Mouse (Mus musculus) neural tube, embryonic 14.5 days (tissue): ENCODE results near the gene 6030445D17Rik. TPM values are rescaled to one million over a fixed set of nuclear protein-coding genes. Genes with fewer than 3 reads are reported as not detected.

ENCODE experiments used
- ATAC-seq: fragments of 200-750 bp; cut with Nextera tagmentation; 2 replicates; pipeline ENCODE4 v1.8.0; 2017; ENCODE audit warnings: low read depth, mild to moderate bottlenecking, moderate TSS enrichment, moderate library complexity
- H3K27ac ChIP-seq: fragments of 300-500 bp; sonication (generic); 2 replicates; pipeline ENCODE4 v1.5.1; 2014; ENCODE audit warnings: low read depth, mild to moderate bottlenecking, control low read depth, low read length, moderate library complexity, mixed read lengths
- H3K27me3 ChIP-seq: fragments of 300-500 bp; sonication (generic); 2 replicates; pipeline ENCODE4 v1.6.1; 2014; ENCODE audit warnings: low read length; ENCODE audit not compliant: control insufficient read depth, insufficient read depth
- H3K36me3 ChIP-seq: fragments of 300-500 bp; sonication (generic); 2 replicates; pipeline ENCODE4 v1.6.1; 2014; ENCODE audit warnings: low read length, mixed read lengths; ENCODE audit not compliant: control insufficient read depth, insufficient read depth
- H3K4me1 ChIP-seq: fragments of 300-500 bp; sonication (generic); 2 replicates; pipeline ENCODE4 v1.6.1; 2014; ENCODE audit warnings: low read length; ENCODE audit not compliant: control insufficient read depth, insufficient read depth
- H3K4me2 ChIP-seq: fragments of 300-500 bp; sonication (generic); 2 replicates; pipeline ENCODE4 v1.6.1; 2014; ENCODE audit warnings: mild to moderate bottlenecking, low read depth, low read length, control low read depth
- H3K4me3 ChIP-seq: fragments of 300-500 bp; sonication (generic); 2 replicates; pipeline ENCODE4 v1.5.1; 2014; ENCODE audit warnings: low read depth, low read length, control low read depth, mixed read lengths
- H3K9ac ChIP-seq: fragments of 300-500 bp; sonication (generic); replicated peaks from 2 replicates; pipeline ENCODE4 v1.6.1; 2014; ENCODE audit warnings: low read depth, mild to moderate bottlenecking, control low read depth, low read length, mixed read lengths
- H3K9me3 ChIP-seq: fragments of 300-500 bp; sonication (generic); 2 replicates; pipeline ENCODE4 v1.6.1; 2016; ENCODE audit warnings: low read length; ENCODE audit not compliant: control insufficient read depth
- WGBS: fragments of 180-500 bp; shearing (Covaris S2); extraction: QIAGEN DNeasy Blood & Tissue Kit; methylation state at CpG from one replicate; pipeline ENCODE4 v1.1.7; 2014; 5-methylcytosine and 5-hydroxymethylcytosine counted together
- polyA plus RNA-seq: library from polyadenylated mRNA; unstranded; fragments of >200 nt; fragmentation: Nextera tagmentation; extraction: Ambion mirVana; gene quantifications from 2 replicates; pipeline ENCODE4 v1.2.1, GENCODE M21; 2014

The 6030445D17Rik gene
- 0.45 and 0.50 TPM in 2 replicates for polyA plus RNA-seq

DNA sequence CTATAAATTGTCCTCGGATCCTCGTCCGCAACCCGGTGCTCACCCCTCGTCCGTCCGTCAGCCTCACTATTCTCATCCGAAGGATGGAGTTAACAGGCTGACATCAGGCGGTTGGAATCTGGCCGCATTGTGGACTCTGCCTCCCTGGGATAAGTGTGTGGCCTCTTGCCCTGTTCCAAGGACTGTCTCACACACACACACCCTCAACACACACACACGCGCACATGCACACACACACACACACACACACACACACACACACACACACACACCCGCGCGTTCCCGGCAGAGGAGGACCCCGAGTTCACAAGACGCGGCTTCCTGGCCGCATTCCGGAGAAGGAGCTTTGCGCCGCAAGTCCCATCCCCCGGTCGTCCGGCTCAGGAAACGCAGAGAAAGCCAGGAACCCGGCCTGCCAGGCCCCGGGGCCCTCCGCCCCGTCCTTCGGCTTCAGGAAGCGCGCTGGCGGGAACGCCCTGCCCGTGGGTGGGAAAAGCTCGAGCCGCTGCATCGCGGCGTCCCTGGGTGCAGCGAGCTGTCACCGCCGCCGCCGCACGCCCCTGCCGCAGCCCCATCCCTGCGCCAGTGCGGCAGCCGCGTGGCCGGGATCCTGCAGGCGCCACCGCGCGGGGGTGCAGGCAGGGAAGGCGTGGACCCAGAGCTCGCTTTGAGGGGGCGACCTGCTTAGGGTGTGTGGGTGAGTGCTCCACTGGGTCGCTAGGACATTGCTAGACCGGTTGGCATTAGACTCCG, at the start of gene 6030445D17Rik:
Gene 6030445D17Rik (plus strand): TSS at position 165 of the 753 bp plus-strand sequence.
- under 1% methylated on average over 60 of the region's 64 CpGs for WGBS
- peak within 1 kb of the TSS; percentile 90 for H3K4me2 ChIP-seq
- no peaks in the 10 kb centered on the region for H3K36me3 ChIP-seq
- H3K4me1 ChIP-seq = no peaks in the 10 kb centered on the region
- no peaks in the 10 kb centered on the region for H3K9me3 ChIP-seq
- peak within 1 kb of the TSS; percentile 78 for H3K9ac ChIP-seq
- ATAC-seq = peak; percentile 80; the same call in 1 of the 2 replicates
- H3K4me3 ChIP-seq = peak within 1 kb of the TSS; percentile 64
- peaks cover 7% of the 10 kb centered on the region for H3K27me3 ChIP-seq
- H3K27ac ChIP-seq = peak within 1 kb of the TSS; percentile 62; the same call in 1 of the 2 replicates

- no peak overlapping the region for H3K27ac ChIP-seq
- H3K4me3 ChIP-seq = no peak overlapping the region
- H3K36me3 ChIP-seq = no peaks in the 10 kb centered on the region
- no peak overlapping the region for H3K9ac ChIP-seq
- H3K27me3 ChIP-seq = no peaks in the 10 kb centered on the region
- 88% methylated on average over 9 of the region's 9 CpGs for WGBS
- H3K4me1 ChIP-seq = 0 out of 2 replicates have a peak, but pooled peaks cover 3% of the 10 kb centered on the region
- no peak for ATAC-seq
- H3K9me3 ChIP-seq = no peaks in the 10 kb centered on the region
- no peak overlapping the region for H3K4me2 ChIP-seq
Observed at GRCm38 (mm10) chr4:136415477-136415876, 46.6 kb upstream of the 6030445D17Rik start.

DNA sequence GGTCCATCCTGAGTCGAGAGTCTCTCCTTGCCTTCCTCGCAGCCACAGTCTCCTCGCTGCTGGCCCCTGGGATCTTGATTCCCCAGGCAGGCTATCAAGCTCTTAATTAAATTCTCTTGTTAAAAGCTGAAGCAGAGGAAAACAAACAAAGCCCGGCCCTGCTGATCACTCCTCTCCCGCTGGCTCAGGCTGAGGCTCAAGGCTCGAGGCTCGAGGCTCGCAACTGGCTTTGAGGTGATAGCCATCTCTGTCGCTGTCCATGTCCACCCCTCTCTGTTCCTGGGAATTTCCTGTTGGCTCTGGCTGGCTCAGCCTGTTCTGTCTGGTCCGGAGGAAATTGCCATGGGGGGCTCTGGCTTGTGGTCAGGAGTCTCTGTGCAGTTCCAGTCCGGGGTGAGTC, 43.1 kb upstream of the 6030445D17Rik start:
- no peak overlapping the region for H3K9ac ChIP-seq
- H3K4me3 ChIP-seq = no peak overlapping the region
- H3K9me3 ChIP-seq = no peaks in the 10 kb centered on the region
- H3K36me3 ChIP-seq = no peaks in the 10 kb centered on the region
- no peak for ATAC-seq
- peaks cover under 1% of the 10 kb centered on the region; the same call in 1 of the 2 replicates for H3K4me1 ChIP-seq
- no peaks in the 10 kb centered on the region for H3K27me3 ChIP-seq
- no peak overlapping the region for H3K4me2 ChIP-seq
- WGBS = 17% methylated on average over 11 of the region's 11 CpGs
- no peak overlapping the region for H3K27ac ChIP-seq

- H3K9me3 ChIP-seq = no peaks in the 10 kb centered on the region
- WGBS = 76% methylated on average over 6 of the region's 6 CpGs
- H3K4me3 ChIP-seq = no peak overlapping the region
- no peaks in the 10 kb centered on the region for H3K36me3 ChIP-seq
- no peak overlapping the region for H3K27ac ChIP-seq
- no peak for ATAC-seq
- peaks cover 2% of the 10 kb centered on the region; the same call in 1 of the 2 replicates for H3K27me3 ChIP-seq
- H3K4me1 ChIP-seq = peaks cover 4% of the 10 kb centered on the region; the same call in 1 of the 2 replicates
- no peak overlapping the region for H3K9ac ChIP-seq
- H3K4me2 ChIP-seq = no peak overlapping the region
Observed at GRCm38 (mm10) chr4:136419386-136419785, 42.7 kb upstream of the 6030445D17Rik start.

DNA sequence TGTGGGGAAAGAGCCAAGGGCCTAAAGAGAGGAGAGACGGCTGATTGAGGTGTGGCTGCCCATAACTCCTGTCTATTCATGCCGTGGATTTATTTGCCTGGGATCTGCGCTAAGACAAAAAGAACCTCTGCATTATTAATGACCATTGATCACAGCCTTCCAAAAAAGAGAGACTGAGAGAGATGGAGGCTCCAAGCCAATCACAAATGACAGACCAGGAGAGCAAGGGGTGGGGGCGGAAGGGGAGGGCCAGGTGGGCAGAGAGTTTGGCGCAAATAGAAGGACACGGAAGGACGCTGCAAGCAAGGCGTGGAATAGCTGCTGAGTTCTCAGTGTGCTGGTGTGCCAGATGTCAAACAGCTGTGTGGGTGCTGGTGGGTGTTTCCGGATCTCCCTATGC, 38.8 kb upstream of the 6030445D17Rik start, which contains the start of gene Htr1d:
Gene Htr1d (plus strand): TSS at position 301 of the 400 bp plus-strand sequence.
- peak within 1 kb of the TSS; percentile 83 for H3K4me2 ChIP-seq
- H3K9me3 ChIP-seq = no peaks in the 10 kb centered on the region
- peak within 1 kb of the TSS; percentile 66 for H3K9ac ChIP-seq
- 54% methylated on average over 9 of the region's 9 CpGs for WGBS
- H3K27ac ChIP-seq = no peak within 1 kb of the TSS
- ATAC-seq = no peak
- no peaks in the 10 kb centered on the region for H3K36me3 ChIP-seq
- peaks cover 11% of the 10 kb centered on the region; the same call in 1 of the 2 replicates for H3K27me3 ChIP-seq
- peaks cover 8% of the 10 kb centered on the region; the same call in 1 of the 2 replicates for H3K4me1 ChIP-seq
- peak within 1 kb of the TSS; percentile 44 for H3K4me3 ChIP-seq

DNA sequence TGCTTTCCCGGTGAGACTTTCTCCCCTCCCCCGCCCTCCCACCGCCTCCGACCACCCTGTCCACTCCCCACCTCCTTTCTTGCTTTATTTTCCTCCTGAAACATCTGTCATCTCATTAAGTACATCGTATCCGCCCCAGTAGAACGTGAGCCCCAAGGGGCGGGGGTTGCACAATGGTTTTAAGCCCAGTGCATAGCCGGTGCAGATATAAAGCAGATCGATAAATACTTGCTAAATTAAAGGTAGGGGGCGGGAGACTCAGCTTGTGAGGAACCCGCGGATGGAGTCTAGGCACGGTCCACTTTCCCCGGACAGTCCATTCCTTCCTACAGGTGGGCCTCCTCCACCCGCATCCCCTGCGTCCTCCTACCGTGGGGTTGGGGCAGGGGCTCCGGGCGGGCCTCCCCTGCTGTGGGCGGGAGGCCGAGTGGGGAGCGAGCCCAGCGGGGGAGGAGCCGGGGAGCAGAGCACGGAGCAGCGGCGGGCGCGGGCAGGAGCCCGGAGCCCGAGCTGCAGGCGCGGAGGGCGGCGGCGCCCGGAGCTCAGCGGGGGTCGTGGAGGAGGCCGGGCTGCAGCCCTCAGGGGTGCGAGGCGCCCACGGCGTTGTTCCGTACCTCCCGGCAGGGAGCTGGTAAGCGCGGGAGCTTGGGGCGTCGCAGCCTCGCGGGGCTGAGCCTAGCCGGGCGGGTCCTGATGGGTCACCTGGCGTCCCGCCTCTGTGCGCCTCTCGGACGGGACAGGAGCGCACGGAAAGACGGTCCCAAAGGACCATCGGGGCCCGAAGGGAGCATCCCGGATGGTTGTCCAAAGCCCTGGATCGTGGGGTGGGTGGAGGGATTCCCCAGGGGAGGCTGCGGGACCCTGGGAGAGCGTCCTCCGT, 37.7 kb upstream of the 6030445D17Rik start:
- Histone ChIP-seq H3K27me3 (peaks cover 11% of the 10 kb centered on the region; the same call in 1 of the 2 replicates), H3K36me3 (no peaks in the 10 kb centered on the region), H3K4me3 (peak overlapping the region; percentile 44), H3K9ac (peak overlapping the region; percentile 66), H3K9me3 (no peaks in the 10 kb centered on the region), H3K4me1 (peaks cover 8% of the 10 kb centered on the region; the same call in 1 of the 2 replicates), H3K27ac (no peak overlapping the region), H3K4me2 (peak overlapping the region; percentile 83)
- WGBS = under 1% methylated on average over 66 of the region's 70 CpGs
- ATAC-seq = peak; percentile 34; the same call in 1 of the 2 replicates

GRCm38 (mm10) chr4:136425000-136425288, 37.1 kb upstream of the 6030445D17Rik start:
- Histone ChIP-seq H3K36me3 (no peaks in the 10 kb centered on the region), H3K4me1 (peaks cover 8% of the 10 kb centered on the region; the same call in 1 of the 2 replicates), H3K27ac (no peak overlapping the region), H3K9me3 (no peaks in the 10 kb centered on the region), H3K4me2 (peak overlapping the region; percentile 83), H3K9ac (peak overlapping the region; percentile 66), H3K4me3 (peak overlapping the region; percentile 44), H3K27me3 (peaks cover 11% of the 10 kb centered on the region; the same call in 1 of the 2 replicates)
- ATAC-seq = no peak
- 2% methylated on average over 15 of the region's 15 CpGs for WGBS

DNA sequence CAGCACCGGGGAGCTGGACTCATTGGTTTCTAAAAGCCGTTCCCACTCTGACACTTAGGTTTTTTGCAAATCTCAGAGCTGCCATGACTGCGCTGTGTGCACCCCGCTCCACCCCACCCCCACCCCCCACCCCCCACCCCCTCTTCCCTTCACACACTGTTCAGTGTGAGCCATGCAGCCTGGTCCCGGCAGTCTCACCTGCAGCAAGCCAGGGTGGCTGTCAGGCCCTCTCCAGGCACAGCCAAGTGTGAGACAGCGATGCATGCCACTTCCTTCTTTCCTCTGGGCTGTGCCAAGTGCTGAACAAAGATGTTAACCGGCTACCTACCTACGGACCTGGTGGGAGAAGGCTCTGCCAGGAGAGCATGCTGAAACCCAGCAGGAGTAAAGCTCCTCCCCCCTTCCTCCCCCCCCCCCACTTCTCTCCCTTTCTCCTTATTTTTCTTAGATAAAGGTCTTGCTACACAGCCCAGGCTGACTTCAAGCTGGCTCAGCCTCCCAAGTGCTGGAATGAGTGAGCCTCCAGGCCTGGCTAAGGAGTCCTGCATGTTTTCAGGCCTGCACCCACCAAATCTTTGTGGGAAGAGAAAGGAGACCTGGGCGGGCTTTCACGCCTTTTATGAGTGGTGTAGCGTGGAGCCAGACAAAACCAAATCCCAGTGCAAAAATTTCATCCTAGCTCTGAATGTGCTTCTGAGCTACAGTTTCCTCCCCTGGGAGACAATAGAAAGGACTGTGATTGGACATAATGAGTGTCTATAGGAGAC, 31.3 kb upstream of the 6030445D17Rik start:
- Histone ChIP-seq H3K4me2 (no peak overlapping the region), H3K9me3 (no peaks in the 10 kb centered on the region), H3K27me3 (no peaks in the 10 kb centered on the region), H3K27ac (0 out of 2 replicates have a peak overlapping the region, but pooled peaks have one; percentile 16), H3K9ac (no peak overlapping the region), H3K4me3 (no peak overlapping the region), H3K36me3 (no peaks in the 10 kb centered on the region), H3K4me1 (peaks cover 8% of the 10 kb centered on the region; the same call in 1 of the 2 replicates)
- ATAC-seq = no peak
- 30% methylated on average over 11 of the region's 11 CpGs for WGBS
